Mouse (Mus musculus) heart, embryonic 14.5 days (tissue): ENCODE results near the gene Grid1. TPM values are rescaled to one million over a fixed set of nuclear protein-coding genes. Genes with fewer than 3 reads are reported as not detected.

Experiments used
- ATAC-seq: fragments of 200-750 bp; cut with Nextera tagmentation; 2 replicates; pipeline ENCODE4 v1.8.0; 2017; ENCODE audit warnings: low read depth, moderate TSS enrichment; ENCODE audit not compliant: insufficient number of reproducible peaks, insufficient read depth, low FRiP score
- H3K27ac ChIP-seq, 2 experiments: fragments of 200-500 bp in 1 of 2; fragments of 300-500 bp in 1 of 2; sonication (generic) in 1 of 2; replicated peaks in 1 of 2; 2 replicates each; pipeline ENCODE4 v1.5.1; 2012 to 2014; ENCODE audit warnings: low read depth in 2 of 2, low read length in 2 of 2, control low read depth in 1 of 2, mild to moderate bottlenecking in 1 of 2, mixed read lengths in 1 of 2; ENCODE audit not compliant: control insufficient read depth in 1 of 2, insufficient read depth in 1 of 2
- H3K27me3 ChIP-seq: fragments of 300-500 bp; sonication (generic); 2 replicates; pipeline ENCODE4 v1.6.1; 2014; ENCODE audit warnings: mild to moderate bottlenecking, low read length, control low read depth; ENCODE audit not compliant: control insufficient read depth, insufficient read depth
- H3K36me3 ChIP-seq: fragments of 300-500 bp; sonication (generic); 2 replicates; pipeline ENCODE4 v1.6.1; 2014; ENCODE audit warnings: mild to moderate bottlenecking, control low read depth, low read length, mixed read lengths; ENCODE audit not compliant: control insufficient read depth, insufficient read depth
- H3K4me1 ChIP-seq, 2 experiments: fragments of 200-500 bp in 1 of 2; fragments of 300-500 bp in 1 of 2; sonication (generic) in 1 of 2; 2 replicates each; pipeline ENCODE4 v1.6.1; 2012 to 2014; ENCODE audit warnings: low read length in 2 of 2, control low read depth in 1 of 2, mixed read lengths in 1 of 2; ENCODE audit not compliant: control insufficient read depth in 2 of 2, insufficient read depth in 2 of 2
- H3K4me2 ChIP-seq: fragments of 300-500 bp; sonication (generic); 2 replicates; pipeline ENCODE4 v1.6.1; 2014; ENCODE audit warnings: mild to moderate bottlenecking, low read length
- H3K4me3 ChIP-seq, 2 experiments: fragments of 200-500 bp in 1 of 2; fragments of 300-500 bp in 1 of 2; sonication (generic) in 1 of 2; 2 replicates each; pipeline ENCODE4 v1.5.1; 2012 to 2014; ENCODE audit warnings: low read length in 2 of 2, mild to moderate bottlenecking in 2 of 2, control low read depth in 1 of 2, low read depth in 1 of 2, moderate library complexity in 1 of 2; ENCODE audit not compliant: control insufficient read depth in 1 of 2, insufficient read depth in 1 of 2
- H3K9ac ChIP-seq: fragments of 300-500 bp; sonication (generic); 2 replicates; pipeline ENCODE4 v1.6.1; 2014; ENCODE audit warnings: mild to moderate bottlenecking, low read length
- H3K9me3 ChIP-seq: fragments of 300-500 bp; sonication (generic); 2 replicates; pipeline ENCODE4 v1.6.1; 2016; ENCODE audit warnings: low read length, control low read depth; ENCODE audit not compliant: control insufficient read depth
- WGBS: fragments of 180-500 bp; shearing (Covaris S2); extraction: QIAGEN DNeasy Blood & Tissue Kit; methylation state at CpG from one replicate; pipeline ENCODE4 v1.1.7; 2014; 5-methylcytosine and 5-hydroxymethylcytosine counted together
- polyA plus RNA-seq: library from polyadenylated mRNA; unstranded; fragments of >200 nt; fragmentation: Nextera tagmentation; extraction: Ambion mirVana; gene quantifications from 2 replicates; pipeline ENCODE4 v1.2.1, GENCODE M21; 2014

Grid1 gene
- polyA plus RNA-seq, 1 experiment from 2014 or later: 0.46 TPM

GRCm38 (mm10) chr14:35079954-35080353, 260.0 kb downstream of the Grid1 start:
- H3K36me3 ChIP-seq: no peaks in the 10 kb centered on the region
- no peak overlapping the region for H3K9ac ChIP-seq
- 86% methylated on average over 1 of the region's 1 CpGs for WGBS
- H3K27ac ChIP-seq: no peak overlapping the region
- ATAC-seq: no peak
- no peaks in the 10 kb centered on the region for H3K9me3 ChIP-seq
- no peak overlapping the region for H3K4me3 ChIP-seq
- H3K27me3 ChIP-seq: no peaks in the 10 kb centered on the region
- no peak overlapping the region for H3K4me2 ChIP-seq
- H3K4me1 ChIP-seq: no peaks in the 10 kb centered on the region

GRCm38 (mm10) chr14:35092646-35093045, 272.7 kb downstream of the Grid1 start:
- H3K4me1 ChIP-seq: peaks cover 2 to 3% of the 10 kb centered on the region in 2 experiments; a peak in 1 of 4 replicates

GRCm38 (mm10) chr14:35093561-35094186, 273.8 kb downstream of the Grid1 start:
- H3K27me3 ChIP-seq: no peaks in the 10 kb centered on the region
- H3K36me3 ChIP-seq: no peaks in the 10 kb centered on the region
- H3K27ac ChIP-seq: no peak overlapping the region
- H3K9me3 ChIP-seq: no peaks in the 10 kb centered on the region
- no peak for ATAC-seq
- no peak overlapping the region for H3K9ac ChIP-seq
- WGBS: 58% methylated on average over 6 of the region's 6 CpGs
- H3K4me3 ChIP-seq: no peak overlapping the region
- H3K4me1 ChIP-seq: peaks cover 2 to 3% of the 10 kb centered on the region in 2 experiments; a peak in 1 of 4 replicates
- no peak overlapping the region for H3K4me2 ChIP-seq

More at GRCm38 (mm10) chr14:35092646-35093045, 272.7 kb downstream of the Grid1 start:
- Histone ChIP-seq H3K27ac (no peak overlapping the region), H3K27me3 (no peaks in the 10 kb centered on the region), H3K9me3 (no peaks in the 10 kb centered on the region), H3K36me3 (no peaks in the 10 kb centered on the region), H3K4me2 (no peak overlapping the region), H3K4me3 (no peak overlapping the region), H3K9ac (no peak overlapping the region)
- ATAC-seq: no peak
- WGBS: 87% methylated on average over 4 of the region's 4 CpGs

- Histone ChIP-seq H3K27ac (no peak overlapping the region), H3K36me3 (no peaks in the 10 kb centered on the region), H3K4me2 (no peak overlapping the region), H3K4me3 (no peak overlapping the region), H3K9ac (no peak overlapping the region), H3K9me3 (no peaks in the 10 kb centered on the region), H3K27me3 (no peaks in the 10 kb centered on the region), H3K4me1 (peaks cover 2 to 3% of the 10 kb centered on the region in 2 experiments; a peak in 1 of 4 replicates)
- WGBS: 20% methylated on average over 9 of the region's 9 CpGs
- no peak for ATAC-seq
Observed at GRCm38 (mm10) chr14:35095506-35096059, 275.7 kb downstream of the Grid1 start.

GRCm38 (mm10) chr14:35096085-35096484, 276.2 kb downstream of the Grid1 start:
- no peaks in the 10 kb centered on the region for H3K9me3 ChIP-seq
- no peak overlapping the region for H3K4me3 ChIP-seq
- H3K4me2 ChIP-seq: no peak overlapping the region
- whole genome bisulfite sequencing: 45% methylated on average over 4 of the region's 4 CpGs
- peaks cover 2 to 3% of the 10 kb centered on the region in 2 experiments; a peak in 1 of 4 replicates for H3K4me1 ChIP-seq
- H3K9ac ChIP-seq: no peak overlapping the region
- no peaks in the 10 kb centered on the region for H3K36me3 ChIP-seq
- ATAC-seq: no peak
- H3K27ac ChIP-seq: no peak overlapping the region
- no peaks in the 10 kb centered on the region for H3K27me3 ChIP-seq

- no peaks in the 10 kb centered on the region for H3K9me3 ChIP-seq
- no peak overlapping the region for H3K4me3 ChIP-seq
- no peak overlapping the region for H3K9ac ChIP-seq
- no peak overlapping the region for H3K4me2 ChIP-seq
- 83% methylated on average over 5 of the region's 5 CpGs for WGBS
- no peaks in the 10 kb centered on the region for H3K27me3 ChIP-seq
- H3K36me3 ChIP-seq: no peaks in the 10 kb centered on the region
- ATAC-seq: no peak
- no peak overlapping the region for H3K27ac ChIP-seq
- H3K4me1 ChIP-seq: peaks cover 2 to 3% of the 10 kb centered on the region in 2 experiments; a peak in 1 of 4 replicates
Observed at GRCm38 (mm10) chr14:35097166-35097565, 277.3 kb downstream of the Grid1 start.

- Histone ChIP-seq H3K4me3 (no peak overlapping the region), H3K36me3 (no peaks in the 10 kb centered on the region), H3K4me1 (no peaks in the 10 kb centered on the region), H3K9ac (no peak overlapping the region), H3K27ac (no peak overlapping the region), H3K4me2 (no peak overlapping the region), H3K9me3 (no peaks in the 10 kb centered on the region), H3K27me3 (no peaks in the 10 kb centered on the region)
- no peak for ATAC-seq
- 82% methylated on average over 5 of the region's 5 CpGs for WGBS
Observed at GRCm38 (mm10) chr14:35103639-35104210, 283.8 kb downstream of the Grid1 start.
